Mouse (Mus musculus): ENCODE data around the gene Dcun1d3. TPM values are rescaled to one million over a fixed set of nuclear protein-coding genes. Genes with fewer than 3 reads are reported as not detected.

Dcun1d3 gene
- total and polyA plus RNA-seq, 3 experiments: 3.2 to 5.2 (median 4.2) TPM

GRCm38 (mm10) chr7:119862167-119862566 is 33.9 kb downstream of the Dcun1d3 start:
- TF ChIP-seq CHD2 (IDR thresholded peaks at IDR 0.05; ENCODE audit: low read length) (no peak), MYC (IDR thresholded peaks at IDR 0.05; ENCODE audit: low read depth, low read length) (no peak), JUND (conservative IDR thresholded peaks at IDR 0.05; ENCODE audit: low read depth, low read length) (no peak), USF2 (conservative IDR thresholded peaks at IDR 0.05; ENCODE audit: low read depth, low read length) (no peak)
- in situ Hi-C loops (cut with MboI; ENCODE audit: low pct_ligation_motif_present, low pct_unique_long_range_greater_than_20kb, low sequenced_read_pairs): loop anchor here (25.0 kb wide), 1 partner anchor 200 kb away; no protein-coding TSS in a partner anchor

GRCm38 (mm10) chr7:119861335-119862091 is 34.6 kb downstream of the Dcun1d3 start:
- in situ Hi-C loops (cut with MboI; ENCODE audit: low pct_ligation_motif_present, low pct_unique_long_range_greater_than_20kb, low sequenced_read_pairs) (loop anchor here (25.0 kb wide), 1 partner anchor 201 kb away; no protein-coding TSS in a partner anchor), dilution Hi-C loops (cut with MboI; ENCODE audit: extremely low pct_ligation_motif_present, extremely low pct_unique_long_range_greater_than_20kb, low sequenced_read_pairs) (no loop called here)
- Histone ChIP-seq H3K27ac (ENCODE audit: insufficient read depth, low read depth) (peak overlapping the region; percentile 41; the same call in 1 of the 2 replicates), H3K4me3 (replicated peaks in 1 of 3; ENCODE audit: low read depth in 2 of 3, low read length in 2 of 3, poor library complexity in 1 of 3) (peak overlapping the region; percentile 29 to 44 (median 39)), H3K36me3 (replicated peaks in 1 of 2; ENCODE audit: control insufficient read depth in 1 of 2, insufficient read depth in 1 of 2, low read length in 1 of 2) (peaks cover 6 to 27% of the 10 kb centered on the region in 2 experiments), H3K4me1 (ENCODE audit: control insufficient read depth in 1 of 2, insufficient read depth in 2 of 2) (peaks cover 21 to 61% of the 10 kb centered on the region in 2 experiments), H3K79me2 (replicated peaks; ENCODE audit: control insufficient read depth, extremely low read depth, insufficient read depth, poor library complexity, severe bottlenecking) (no peaks in the 10 kb centered on the region), H3K4me2 (ENCODE audit: insufficient read depth, low read depth, poor library complexity, severe bottlenecking) (peak overlapping the region; percentile 82), H3K27me3 (replicated peaks) (no peaks in the 10 kb centered on the region), H3K9ac (ENCODE audit: insufficient read depth, low read depth) (peak overlapping the region; percentile 84), H3K9me3 (replicated peaks; ENCODE audit: low read length) (no peaks in the 10 kb centered on the region)
- DNase-seq (ENCODE audit: extremely low read depth): peak; percentile 87
- TF ChIP-seq POLR2A (IDR thresholded peaks at IDR 0.05; ENCODE audit: low read depth, low read length) (peak; percentile 56), HCFC1 (IDR thresholded peaks at IDR 0.05; ENCODE audit: low read depth, low read length) (no peak; the same call in 1 of the 2 replicates), MAFK (IDR thresholded peaks at IDR 0.05; ENCODE audit: insufficient replicate concordance, low read length) (peak; percentile 61; the same call in 1 of the 2 replicates), JUND (conservative IDR thresholded peaks at IDR 0.05; ENCODE audit: low read depth, low read length) (peak; percentile 80), PAX5 (IDR thresholded peaks at IDR 0.05; ENCODE audit: low read length) (no peak), KAT2A (IDR thresholded peaks at IDR 0.05; ENCODE audit: insufficient replicate concordance, low read length) (no peak), ELF1 (IDR thresholded peaks at IDR 0.05; ENCODE audit: low read depth, low read length) (peak; percentile 30; the same call in 1 of the 2 replicates), USF1 (IDR thresholded peaks at IDR 0.05; ENCODE audit: low read depth, low read length) (no peak), SMC3 (IDR thresholded peaks at IDR 0.05; ENCODE audit: low read depth, low read length) (no peak), IRF4 (IDR thresholded peaks at IDR 0.05; ENCODE audit: low read depth, low read length) (peak; percentile 92), CTCF (conservative IDR thresholded peaks at IDR 0.05 in 1 of 2, IDR thresholded peaks at IDR 0.05 in 1 of 2; ENCODE audit: low read depth in 2 of 2, low read length in 2 of 2) (no peak), ZMIZ1 (IDR thresholded peaks at IDR 0.05; ENCODE audit: low read depth, low read length) (no peak), E2F4 (IDR thresholded peaks at IDR 0.05; ENCODE audit: insufficient replicate concordance, low read depth, low read length) (no peak), TCF12 (IDR thresholded peaks at IDR 0.05; ENCODE audit: low read depth, low read length) (0 out of 2 replicates have a peak, but pooled peaks have one; percentile 23), ZNF384 (IDR thresholded peaks at IDR 0.05; ENCODE audit: low read depth, low read length) (no peak), JUN (IDR thresholded peaks at IDR 0.05; ENCODE audit: insufficient read depth, low read depth, low read length) (peak; percentile 54), BHLHE40 (IDR thresholded peaks at IDR 0.05; ENCODE audit: low read depth, low read length) (0 out of 2 replicates have a peak, but pooled peaks have one; percentile 38), CHD1 (IDR thresholded peaks at IDR 0.05; ENCODE audit: low read depth, low read length) (peak; percentile 98), RCOR1 (conservative IDR thresholded peaks at IDR 0.05; ENCODE audit: low read depth, low read length) (0 out of 2 replicates have a peak, but pooled peaks have one; percentile 81), MEF2A (IDR thresholded peaks at IDR 0.05; ENCODE audit: borderline replicate concordance, low read depth, low read length) (peak; percentile 67; the same call in 1 of the 2 replicates), UBTF (IDR thresholded peaks at IDR 0.05; ENCODE audit: low read depth, low read length) (no peak), MXI1 (IDR thresholded peaks at IDR 0.05; ENCODE audit: low read depth, low read length) (peak; percentile 87; the same call in 1 of the 2 replicates), ZC3H11A (IDR thresholded peaks at IDR 0.05; ENCODE audit: low read depth, low read length) (no peak), GABPA (IDR thresholded peaks at IDR 0.05; ENCODE audit: insufficient replicate concordance, low read depth, low read length) (no peak), USF2 (conservative IDR thresholded peaks at IDR 0.05; ENCODE audit: low read depth, low read length) (no peak), ETS1 (conservative IDR thresholded peaks at IDR 0.05; ENCODE audit: low read depth, low read length) (peak; percentile 76), EP300 (IDR thresholded peaks at IDR 0.05; ENCODE audit: low read length) (peak; percentile 84), MYC (IDR thresholded peaks at IDR 0.05; ENCODE audit: low read depth, low read length) (peak; percentile 72; the same call in 1 of the 2 replicates)

More at GRCm38 (mm10) chr7:119862167-119862566, 33.9 kb downstream of the Dcun1d3 start:
- Histone ChIP-seq H3K9me3 (replicated peaks; ENCODE audit: low read length) (no peaks in the 10 kb centered on the region), H3K9ac (ENCODE audit: insufficient read depth, low read depth) (no peak overlapping the region), H3K27ac (ENCODE audit: insufficient read depth, low read depth) (no peak overlapping the region), H3K4me3 (replicated peaks in 1 of 3; ENCODE audit: low read depth in 2 of 3, low read length in 2 of 3, poor library complexity in 1 of 3) (no peak overlapping the region), H3K79me2 (replicated peaks; ENCODE audit: control insufficient read depth, extremely low read depth, insufficient read depth, poor library complexity, severe bottlenecking) (no peaks in the 10 kb centered on the region), H3K4me2 (ENCODE audit: insufficient read depth, low read depth, poor library complexity, severe bottlenecking) (peak overlapping the region; percentile 82; the same call in 1 of the 2 replicates), H3K36me3 (replicated peaks in 1 of 2; ENCODE audit: control insufficient read depth in 1 of 2, insufficient read depth in 1 of 2, low read length in 1 of 2) (peaks cover 6 to 25% of the 10 kb centered on the region in 2 experiments), H3K4me1 (ENCODE audit: control insufficient read depth in 1 of 2, insufficient read depth in 2 of 2) (peaks cover 18 to 54% of the 10 kb centered on the region in 2 experiments), H3K27me3 (replicated peaks) (no peaks in the 10 kb centered on the region)
- dilution Hi-C loops (cut with MboI; ENCODE audit: extremely low pct_ligation_motif_present, extremely low pct_unique_long_range_greater_than_20kb, low sequenced_read_pairs): no loop called here
- no peak for DNase-seq (ENCODE audit: extremely low read depth)
